19 mouse cellular contexts compared by ENCODE assay signal in the genomic region with DNA sequence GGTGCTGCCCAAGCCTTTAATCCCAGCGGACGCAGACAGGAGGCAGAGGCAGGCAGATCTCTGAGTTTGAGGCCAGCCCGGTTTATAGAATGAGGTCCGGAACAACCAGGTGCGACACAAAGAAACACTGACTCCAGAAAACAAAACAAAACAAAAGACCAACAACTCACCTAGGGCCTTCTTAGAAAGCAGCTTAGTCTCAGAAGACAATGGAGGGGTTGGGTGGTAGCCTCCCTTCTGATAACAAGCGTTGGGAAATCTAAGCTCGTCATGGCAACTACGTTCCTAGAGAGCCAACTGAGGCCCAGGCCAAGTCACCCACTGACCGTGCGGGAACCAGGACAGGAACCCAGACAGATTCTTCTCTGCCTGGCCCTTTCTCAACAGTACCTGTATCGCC.
"Had no signal": no experiment of that assay in that cellular context is flagged by ENCODE, and none has a peak within 500 bp of the region (broad histone marks: within the 10 kb centered on the region; RNA-seq: fewer than 3 reads in every experiment).

No protein-coding gene starts in this region.

- H3K27ac ChIP-seq: liver, embryonic 15.5 days; lung, embryonic 15.5 days; macrophage; midbrain, embryonic 13.5 days; midbrain, embryonic 15.5 days; neural tube, embryonic 12.5 days had no signal

- H3K27me3 ChIP-seq: liver, embryonic 15.5 days; lung, embryonic 15.5 days; megakaryocyte, embryonic 14.5 days; midbrain, embryonic 13.5 days; midbrain, embryonic 15.5 days; neural tube, embryonic 12.5 days had no signal

- H3K36me3 ChIP-seq: liver, embryonic 15.5 days; lung, embryonic 15.5 days; midbrain, embryonic 13.5 days; midbrain, embryonic 15.5 days; neural tube, embryonic 12.5 days had no signal

- ATAC-seq: liver, postnatal 0 days; lung, postnatal 0 days; midbrain, embryonic 13.5 days; midbrain, embryonic 15.5 days had no signal

- H3K9me3 ChIP-seq: liver, embryonic 15.5 days; lung, embryonic 15.5 days; midbrain, embryonic 13.5 days; midbrain, embryonic 15.5 days; neural tube, embryonic 12.5 days had no signal

- H3K4me3 ChIP-seq: liver, embryonic 15.5 days; lung, embryonic 15.5 days; megakaryocyte, embryonic 14.5 days; midbrain, embryonic 13.5 days; midbrain, embryonic 15.5 days; neural tube, embryonic 12.5 days had no signal

- H3K4me2 ChIP-seq: liver, embryonic 15.5 days; lung, embryonic 15.5 days; midbrain, embryonic 11.5 days; midbrain, embryonic 13.5 days; midbrain, embryonic 15.5 days; neural tube, embryonic 12.5 days had no signal

- H3K9ac ChIP-seq: liver, embryonic 15.5 days; liver, postnatal 0 days; lung, embryonic 15.5 days; midbrain, embryonic 13.5 days; midbrain, embryonic 15.5 days; neural tube, embryonic 12.5 days had no signal

- DNase-seq: liver, postnatal 0 days; lung, adult 2 months; lung, postnatal 14 days; lung, postnatal 36 days; right cerebral cortex, postnatal 25 days; right cerebral cortex, postnatal 4 days; spleen, adult 18-20 months; thymus, adult 2 months; thymus, postnatal 25 days; thymus, postnatal 4 days had no signal

- H3K4me1 ChIP-seq: midbrain, embryonic 13.5 days; midbrain, embryonic 15.5 days; neural tube, embryonic 12.5 days had no signal
